Mouse (Mus musculus): ENCODE results near the gene Acot7.

The Acot7 gene

DNA sequence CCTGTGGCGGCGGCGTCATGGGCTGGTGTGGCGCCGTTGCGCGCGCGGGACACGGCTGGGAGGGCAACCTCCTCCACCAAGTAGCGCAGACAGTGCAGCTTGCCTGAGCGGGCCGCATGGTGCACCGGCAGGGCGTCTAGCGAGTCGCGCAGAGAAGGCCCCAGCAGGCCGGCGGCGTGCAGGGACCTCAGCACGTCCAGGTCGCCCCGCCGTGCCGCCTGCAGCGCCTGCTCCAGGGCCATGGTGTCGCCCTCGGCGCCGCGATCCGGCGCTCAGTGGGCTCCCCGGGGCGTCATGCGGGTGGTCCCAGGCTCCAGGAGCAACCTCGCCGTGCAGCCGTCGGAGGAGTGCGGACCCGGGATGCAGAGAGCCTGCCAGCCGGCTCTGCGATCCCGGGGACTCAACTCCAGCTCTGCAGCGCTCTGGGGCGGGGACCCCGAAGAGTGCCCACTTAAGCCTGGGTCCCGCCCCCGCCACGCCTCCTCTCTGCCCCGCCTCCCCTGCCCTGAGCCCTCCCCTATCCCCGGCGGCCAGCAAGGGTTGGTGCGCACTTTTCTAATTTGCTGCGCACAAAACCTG is 25.9 kb upstream of the Acot7 start, which contains the start of gene Espn:
Gene Espn, minus strand, starts transcription at position 406 of the 579 bp plus-strand sequence.
- DNase-seq = no peak

DNA sequence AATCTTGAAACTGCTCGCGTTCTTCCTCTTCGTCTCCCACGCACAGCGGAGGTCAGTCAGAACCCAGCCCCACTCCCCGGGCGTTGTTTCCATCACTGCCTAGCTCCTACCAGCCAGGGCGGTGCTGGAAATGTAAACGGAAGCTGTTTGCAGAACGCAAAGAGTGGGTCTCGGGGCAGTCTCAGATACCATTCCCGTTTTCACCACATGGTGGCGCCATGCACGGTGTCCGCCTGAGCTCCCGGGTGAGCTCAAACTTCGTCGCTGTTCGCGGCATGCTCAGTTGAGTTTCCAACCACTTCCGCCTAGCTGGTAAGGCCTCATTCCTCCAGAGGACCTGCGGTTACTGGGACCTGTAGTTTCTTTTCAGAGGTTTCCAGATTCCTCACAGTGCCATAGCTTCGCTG is 24.2 kb upstream of the Acot7 start:
- peak; percentile 64 for DNase-seq

DNA sequence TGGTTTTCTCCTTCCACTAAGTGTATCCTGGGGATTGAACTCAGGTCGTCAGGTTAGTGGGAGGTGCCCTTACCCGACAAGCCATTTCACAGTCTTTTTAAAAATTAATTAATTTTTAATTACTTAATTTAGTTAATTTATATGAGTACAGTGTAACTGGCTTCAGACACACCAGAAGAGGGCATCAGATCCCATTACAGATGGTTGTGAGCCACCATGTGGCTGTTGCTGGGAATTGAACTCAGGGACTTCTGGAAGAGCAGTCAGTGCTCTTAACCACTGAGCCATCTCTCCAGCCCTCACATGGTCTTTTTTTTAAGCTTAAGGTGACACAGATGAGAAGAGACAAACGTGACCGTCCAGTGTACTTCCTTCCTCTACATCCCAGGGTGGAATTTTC is 22.9 kb upstream of the Acot7 start:
- DNase-seq = no peak

DNA sequence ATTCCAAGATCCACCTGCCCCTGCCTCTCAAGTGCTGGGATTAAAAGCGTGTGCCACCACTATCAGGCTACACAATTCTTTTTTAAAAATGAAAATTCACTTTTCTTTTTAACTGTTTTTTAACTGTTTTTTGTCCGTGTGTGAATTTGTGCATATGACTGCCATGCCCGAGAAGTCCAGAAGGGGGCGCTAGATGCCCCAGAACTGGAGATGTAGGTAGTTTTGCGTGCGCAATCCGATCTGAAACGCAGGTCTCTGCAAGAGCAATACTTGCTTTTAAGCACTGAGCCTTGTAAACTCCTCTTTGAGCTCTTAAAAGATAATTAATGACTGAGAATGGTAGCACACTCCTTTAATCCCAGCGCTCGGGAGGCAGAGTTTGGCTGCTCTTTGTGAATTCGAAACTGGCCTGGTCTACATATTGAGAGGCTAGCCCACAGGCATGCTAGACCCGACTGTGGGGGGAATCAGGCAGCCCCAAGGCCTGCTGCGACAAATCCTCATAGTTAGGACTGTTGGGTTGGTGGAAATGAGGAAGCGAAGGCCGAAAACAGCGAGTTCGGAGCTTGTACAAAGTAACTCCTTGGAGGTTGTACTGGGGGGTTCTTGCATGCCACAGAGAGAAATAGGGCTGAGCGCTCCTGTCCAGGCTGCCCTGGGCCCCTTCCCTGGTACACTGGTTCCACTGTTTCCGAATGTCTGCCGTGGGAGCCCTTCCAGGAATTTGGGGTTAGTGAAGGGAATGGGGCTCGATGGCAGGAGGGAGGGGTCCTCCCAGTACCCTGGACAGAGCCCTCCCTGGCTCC is 20.0 kb upstream of the Acot7 start:
- no peak for DNase-seq

DNA sequence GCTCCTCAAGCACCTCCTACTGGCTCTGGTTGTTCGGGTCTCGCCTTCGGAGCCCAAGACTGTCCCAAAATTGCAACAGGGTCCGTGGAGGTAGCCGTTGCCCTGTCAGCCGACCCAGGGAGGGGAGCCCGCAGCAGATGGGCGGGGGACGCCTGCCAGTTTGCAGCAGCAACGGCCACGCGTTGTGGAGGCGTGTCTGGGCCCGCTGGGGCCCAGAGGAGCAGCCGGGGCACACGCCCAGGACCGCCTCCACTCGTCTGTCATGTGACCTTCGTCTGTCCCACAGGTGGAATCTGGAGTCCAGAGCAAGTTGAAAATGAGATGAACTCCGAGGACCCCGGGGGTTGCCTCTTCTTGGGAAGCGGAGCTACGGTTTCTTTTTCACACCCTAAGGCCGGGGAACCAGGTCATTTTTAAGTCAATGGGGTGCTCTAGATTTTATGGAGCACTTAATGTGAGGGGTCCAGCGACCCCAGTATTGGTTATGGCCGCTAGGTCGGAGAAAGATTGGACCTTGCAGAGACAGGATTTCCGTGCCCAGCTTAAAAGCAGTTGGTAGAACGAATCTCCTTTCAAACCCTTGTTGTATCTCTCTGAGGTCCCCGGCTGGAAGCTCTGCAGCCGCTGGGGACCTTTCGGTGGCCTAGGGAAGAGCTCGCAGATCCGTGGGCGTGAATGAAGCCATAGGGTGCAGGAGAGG is 19.2 kb upstream of the Acot7 start, which contains the start of gene Hes2:
Gene Hes2, plus strand, starts transcription at position 283 of the 700 bp plus-strand sequence.
- no peak for DNase-seq

DNA sequence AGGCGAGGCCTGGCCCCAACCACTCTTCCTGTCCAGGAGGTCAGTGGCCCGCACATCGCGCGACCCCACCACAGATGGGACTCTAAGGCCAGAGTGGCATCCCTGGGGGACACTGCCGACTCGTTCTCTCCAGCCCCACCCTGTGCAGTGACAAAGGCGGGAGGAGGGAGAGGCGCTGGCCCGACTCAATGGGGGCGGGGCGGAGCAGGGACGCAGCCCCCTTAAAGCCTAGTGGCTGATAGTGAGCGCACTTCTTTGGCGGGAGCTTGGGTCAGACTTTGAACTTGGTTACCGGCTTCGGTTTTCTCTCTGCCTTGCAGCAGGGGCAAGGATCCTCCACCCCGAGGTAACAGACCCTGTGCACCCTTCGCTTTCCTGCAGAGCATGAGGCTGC is 18.7 kb upstream of the Acot7 start:
- no peak for DNase-seq

DNA sequence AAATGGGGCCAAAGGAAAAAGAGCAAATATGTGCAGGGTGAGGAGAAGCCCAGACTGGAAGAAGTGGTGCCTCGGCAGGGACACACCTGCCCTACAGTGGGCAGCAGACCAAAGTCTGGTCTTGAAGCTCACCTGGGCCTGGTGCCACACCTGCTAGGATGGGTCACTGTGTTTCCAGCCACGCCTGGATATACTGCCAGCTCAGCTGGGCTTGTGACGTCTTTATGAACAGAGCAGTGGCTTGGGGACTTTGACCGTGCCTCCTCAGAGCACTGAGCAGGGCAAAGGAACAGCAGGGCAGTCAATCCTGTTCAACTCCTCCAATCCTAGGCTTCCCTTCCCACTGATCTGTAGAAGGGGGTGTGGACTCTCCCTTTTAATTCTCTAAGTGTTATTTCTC is 17.2 kb upstream of the Acot7 start:
- no peak for DNase-seq

DNA sequence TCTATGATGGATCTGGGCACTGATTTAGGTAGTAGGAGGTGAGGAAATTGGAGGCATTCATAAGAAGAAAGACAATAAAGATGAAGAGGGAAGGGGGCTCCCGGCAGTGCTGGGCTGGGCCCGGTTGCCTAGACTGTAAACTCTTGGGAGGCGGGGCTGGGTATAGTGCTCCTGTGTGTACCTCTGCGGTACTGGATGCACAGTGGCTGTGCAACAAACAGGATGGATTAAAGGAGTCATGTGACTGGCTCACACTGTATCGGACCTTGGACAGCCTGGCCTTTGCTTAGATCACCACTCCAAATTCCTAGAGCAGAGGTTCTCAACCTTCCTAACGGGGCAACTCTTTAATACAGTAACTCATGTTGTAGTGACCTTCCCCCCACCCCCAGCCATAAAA is 16.3 kb upstream of the Acot7 start:
- no peak for DNase-seq

DNA sequence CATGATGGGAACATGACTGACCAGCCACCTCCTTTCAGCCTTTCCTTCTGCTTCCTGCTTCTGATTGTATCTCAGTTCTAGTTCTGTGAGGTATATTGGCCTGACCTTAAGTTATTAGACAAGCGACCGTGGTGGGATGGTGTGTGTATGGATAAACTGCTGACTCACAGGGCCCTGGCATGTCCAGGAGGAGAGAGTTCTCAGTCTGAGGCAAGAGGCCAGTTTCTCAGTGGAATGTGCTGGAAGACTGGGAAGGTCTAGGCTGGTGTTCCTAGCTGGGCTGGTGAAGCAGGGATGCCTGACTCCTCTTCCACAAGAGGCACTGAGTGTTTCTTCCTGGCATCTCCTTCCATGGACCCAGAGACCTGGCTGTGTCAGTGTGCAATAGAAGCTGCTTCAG is 15.2 kb upstream of the Acot7 start:
- DNase-seq = no peak

DNA sequence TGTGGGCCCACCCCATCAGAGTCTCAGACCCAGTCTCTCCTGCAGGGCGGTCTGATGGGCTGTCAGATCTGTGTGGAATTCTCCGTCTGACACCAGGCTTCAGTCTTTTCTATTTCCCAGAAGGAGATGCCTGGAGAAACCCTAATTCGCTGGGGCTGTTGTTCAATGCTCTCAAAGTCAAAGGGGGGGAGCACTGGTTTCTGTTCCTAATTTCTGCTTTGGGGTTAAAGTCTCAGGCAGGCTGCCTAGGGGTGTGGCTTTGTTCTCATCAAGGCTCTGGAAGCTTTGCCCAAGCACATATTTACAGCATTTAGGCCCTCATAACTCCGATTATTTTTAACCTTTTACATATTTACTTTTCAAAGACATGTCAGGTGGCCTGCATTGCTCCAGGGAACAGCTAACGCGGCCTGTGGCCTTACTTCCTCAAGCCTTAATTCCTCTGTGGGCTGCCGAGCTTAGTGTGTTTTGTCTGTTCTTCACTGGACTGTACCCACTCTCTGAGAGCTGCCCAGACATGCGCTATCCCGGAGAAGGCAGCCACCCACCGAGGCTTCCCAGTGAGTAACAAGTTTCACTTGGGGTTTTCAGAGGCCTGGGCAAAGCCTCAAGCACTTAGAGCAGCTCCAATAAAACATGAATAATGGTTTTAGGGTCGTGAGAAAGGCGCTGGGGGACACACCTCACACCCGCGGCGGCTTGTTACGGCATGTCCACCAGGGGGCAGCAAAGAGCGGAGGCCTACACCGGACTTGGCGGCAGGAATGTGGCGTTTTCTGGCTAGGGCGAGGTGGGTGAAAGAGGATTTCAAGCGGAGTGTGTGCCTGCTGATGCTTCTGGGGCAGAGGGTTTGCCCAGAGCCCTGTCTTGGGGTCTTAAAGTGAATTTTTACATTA is 12.7 kb upstream of the Acot7 start:
- DNase-seq = no peak

DNA sequence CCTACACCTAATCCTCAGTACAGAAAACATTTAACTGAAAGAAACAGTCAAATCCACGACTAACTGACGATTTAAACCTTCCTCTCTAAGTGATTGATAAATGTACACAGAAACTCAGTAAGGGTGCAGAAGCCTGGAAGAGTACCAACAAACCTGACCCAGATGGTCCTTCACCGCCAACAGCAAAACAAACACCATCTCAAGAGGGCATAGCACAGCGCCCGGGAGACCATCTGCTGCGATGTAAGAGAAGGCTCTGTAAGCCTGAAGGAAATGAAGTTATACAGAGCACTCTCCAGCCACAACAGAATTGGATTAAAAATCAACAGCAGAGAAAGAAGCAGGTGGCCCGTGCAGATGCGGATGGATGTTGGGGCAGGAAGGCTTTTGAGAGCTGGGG is 9.9 kb upstream of the Acot7 start:
- DNase-seq = no peak

DNA sequence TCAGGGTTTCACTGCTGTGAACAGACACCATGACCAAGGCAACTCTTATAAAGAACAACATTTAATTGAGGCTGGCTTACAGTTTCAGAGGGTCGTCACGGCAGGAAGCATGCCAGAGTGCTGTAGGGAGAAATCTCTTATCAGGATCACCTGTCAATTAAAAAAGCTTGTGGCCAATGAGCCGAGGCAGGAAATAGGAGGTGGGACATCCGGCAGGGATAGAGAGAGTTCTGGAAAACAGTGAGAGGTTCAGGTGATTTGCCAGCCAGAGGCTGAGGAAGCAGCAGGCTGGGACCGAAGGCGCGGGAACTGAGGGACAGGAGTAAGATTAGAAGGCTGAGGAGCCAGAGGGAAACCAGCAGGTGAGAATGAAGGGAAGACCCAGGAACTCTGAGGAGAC is 8.8 kb upstream of the Acot7 start:
- DNase-seq = no peak

DNA sequence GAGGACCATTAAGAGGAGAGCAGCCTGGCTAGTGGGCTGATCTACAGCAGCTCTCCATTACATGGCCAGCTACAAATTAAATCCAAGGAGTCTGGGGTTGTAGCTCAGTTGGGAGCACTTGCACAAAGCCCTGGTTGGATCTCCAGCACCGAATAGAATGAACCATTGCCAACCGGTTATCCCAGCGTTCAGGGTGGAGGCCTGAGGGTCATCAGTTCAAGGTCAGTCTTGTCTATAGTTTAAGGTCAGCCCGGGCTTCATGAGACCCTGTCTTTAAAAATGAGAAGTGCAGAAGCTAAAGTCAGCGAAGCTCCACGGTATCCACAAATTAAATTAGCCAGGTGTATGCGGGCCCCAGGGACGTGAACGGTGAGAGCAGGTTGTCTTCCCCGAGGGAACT is 7.6 kb upstream of the Acot7 start:
- no peak for DNase-seq

DNA sequence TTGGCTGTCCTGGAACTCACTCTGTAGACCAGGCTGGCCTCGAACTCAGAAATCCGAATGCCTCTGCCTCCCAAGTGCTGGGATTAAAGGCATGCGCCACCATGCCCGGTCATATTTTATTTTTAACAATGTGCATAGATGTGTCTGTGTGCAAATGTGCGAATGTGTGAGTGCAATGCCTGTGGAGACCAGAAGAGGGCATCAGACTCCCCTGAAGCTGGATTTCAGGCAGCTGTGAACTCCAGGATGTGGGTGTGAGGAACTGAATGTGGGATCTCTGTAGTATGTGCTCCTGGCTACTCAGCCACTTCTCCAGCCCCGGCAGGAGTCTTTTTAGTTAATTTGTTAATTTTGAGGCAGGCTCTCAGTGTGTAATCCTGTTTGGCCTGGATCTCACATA is 6.4 kb upstream of the Acot7 start:
- DNase-seq = no peak

DNA sequence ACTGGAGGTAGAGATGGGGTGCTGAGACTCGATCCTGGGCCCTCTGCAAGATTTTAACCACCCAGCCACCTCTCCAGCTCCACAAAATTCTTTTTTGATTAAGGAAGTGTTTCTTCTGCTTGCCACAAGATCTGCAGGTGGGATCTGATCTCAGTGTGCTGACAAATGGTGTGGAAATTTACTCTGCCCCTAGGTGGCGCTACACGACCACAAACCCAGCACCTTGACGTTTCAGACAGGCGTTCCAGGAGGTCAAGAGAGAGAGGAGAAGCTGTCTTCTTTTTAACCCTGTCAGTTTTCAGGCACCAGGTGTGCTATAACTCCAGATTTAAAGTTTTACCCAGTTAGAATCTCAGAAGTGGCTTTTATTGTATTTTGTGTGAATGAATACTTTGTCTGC is 4.9 kb upstream of the Acot7 start:
- peak; percentile 79 for DNase-seq

DNA sequence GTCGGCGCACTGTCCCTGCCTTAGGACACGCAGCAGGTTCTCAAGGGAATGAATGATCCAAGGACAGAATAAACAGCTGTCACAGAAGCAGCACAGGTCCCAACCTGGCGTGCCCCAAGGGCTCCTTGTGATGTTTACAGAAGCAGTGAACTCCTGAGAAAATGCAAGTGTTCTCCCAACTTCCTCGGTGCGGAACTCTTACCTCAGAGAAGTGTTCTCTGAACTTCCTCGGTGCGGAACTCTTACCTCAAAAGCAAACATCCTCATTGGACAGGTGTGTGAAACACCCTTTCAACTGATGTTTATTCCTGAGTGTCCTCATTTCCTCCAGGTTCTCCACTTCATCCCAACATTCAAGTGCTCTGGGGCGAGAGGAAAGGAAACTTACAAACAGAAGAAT is 4.0 kb upstream of the Acot7 start:
- DNase-seq = no peak

DNA sequence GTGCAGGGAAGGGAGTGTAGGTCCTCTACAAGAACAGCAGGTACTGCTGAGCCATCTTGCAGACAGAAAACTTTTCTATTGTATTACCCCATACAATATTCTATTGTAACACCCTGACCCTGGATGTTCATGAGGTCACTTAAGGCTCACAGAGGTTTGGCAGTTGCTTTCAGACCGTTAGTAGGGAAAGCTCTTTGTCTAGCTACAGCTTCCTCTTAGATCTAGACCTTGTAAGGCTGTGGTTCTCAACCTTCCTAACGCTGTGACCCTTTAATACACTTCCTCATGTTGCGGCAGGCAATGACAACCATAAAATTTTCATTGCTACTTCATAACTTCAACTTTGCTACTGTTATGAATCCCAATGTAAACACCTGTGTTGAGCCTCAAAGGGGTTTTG is 1.3 kb upstream of the Acot7 start:
- no peak for DNase-seq

DNA sequence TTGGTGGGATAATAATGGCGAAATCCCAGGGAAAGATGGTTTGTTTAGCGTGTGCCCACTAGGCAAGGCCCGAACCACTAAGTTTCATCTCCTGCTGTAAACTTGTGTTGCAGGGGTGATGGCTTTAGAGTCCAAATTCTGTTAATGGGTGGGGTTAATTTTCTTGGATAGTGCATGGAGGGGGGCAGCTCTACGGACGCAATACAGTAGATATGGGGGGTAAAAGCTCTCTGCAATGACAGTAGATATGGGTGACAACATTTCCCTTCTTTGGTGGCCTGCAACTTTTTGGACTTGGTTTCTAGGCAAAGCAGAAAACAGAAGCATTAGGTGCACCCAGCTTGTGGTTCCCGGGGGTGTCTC is 779 bp upstream of the Acot7 start:
- DNase-seq = no peak

DNA sequence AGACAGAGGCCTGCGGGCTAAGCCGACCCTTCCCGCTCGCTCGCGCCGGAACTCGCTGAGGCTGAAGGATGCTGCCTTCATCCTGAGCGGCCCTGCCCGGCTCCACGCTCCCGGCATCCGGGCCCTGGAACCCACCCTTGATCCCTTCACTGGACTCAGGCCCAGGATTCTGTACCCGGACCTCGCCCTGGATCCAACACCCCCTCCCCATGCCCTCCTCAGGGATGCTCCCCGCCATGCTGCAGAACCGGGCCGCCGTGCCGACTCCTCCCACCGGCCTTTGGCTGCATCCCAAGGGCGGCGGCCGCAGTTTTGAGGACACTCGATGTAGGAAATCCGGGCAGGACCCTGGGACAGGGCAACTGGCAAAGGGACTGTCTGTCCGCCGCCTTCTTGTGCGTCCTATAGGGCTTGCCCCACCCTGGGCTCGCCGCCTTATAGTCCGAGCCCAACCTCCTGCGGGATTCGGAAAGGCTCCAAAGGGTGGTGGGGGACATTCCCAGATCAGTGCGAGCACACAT is 470 bp downstream of the Acot7 start:
- peak; percentile 39 for DNase-seq

DNA sequence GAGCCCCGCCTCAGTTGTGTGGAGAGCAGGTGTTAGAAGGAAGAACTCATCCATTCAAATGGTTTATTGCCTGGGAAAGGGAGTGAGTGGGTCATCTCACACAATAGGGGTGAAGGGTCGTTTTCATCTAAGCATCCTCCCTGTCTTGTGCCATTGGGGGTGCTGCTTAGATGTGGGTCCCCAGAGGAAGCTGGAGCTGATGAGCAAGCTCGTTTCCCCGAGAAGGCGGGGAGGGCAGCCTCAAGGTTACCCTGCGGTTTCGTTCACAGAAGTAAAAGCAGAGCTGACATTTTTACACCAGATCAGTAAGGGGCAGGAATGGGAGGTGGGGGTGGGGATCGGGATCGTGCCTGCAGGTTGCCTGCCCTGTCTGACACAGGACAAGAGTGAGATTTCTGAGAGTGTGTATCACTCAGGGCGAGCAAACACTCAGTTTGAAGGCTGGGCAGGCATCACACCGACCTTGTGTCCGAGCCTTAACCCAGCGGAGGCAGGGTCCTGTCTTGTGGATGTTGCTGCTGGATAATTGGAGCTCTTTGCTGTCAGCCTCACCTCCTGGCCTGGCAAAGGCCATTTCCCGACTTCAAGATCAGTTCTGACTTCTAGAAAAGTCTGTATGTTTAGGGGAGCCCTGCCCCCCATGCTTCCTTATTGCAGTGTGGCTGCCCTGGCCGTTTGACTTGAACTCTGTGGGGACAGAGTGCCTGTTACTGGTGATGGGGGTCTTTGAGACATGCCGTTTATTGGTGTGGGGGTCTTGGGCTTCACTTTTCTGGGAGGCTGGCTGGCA is 1.2 kb downstream of the Acot7 start:
- DNase-seq = no peak

DNA sequence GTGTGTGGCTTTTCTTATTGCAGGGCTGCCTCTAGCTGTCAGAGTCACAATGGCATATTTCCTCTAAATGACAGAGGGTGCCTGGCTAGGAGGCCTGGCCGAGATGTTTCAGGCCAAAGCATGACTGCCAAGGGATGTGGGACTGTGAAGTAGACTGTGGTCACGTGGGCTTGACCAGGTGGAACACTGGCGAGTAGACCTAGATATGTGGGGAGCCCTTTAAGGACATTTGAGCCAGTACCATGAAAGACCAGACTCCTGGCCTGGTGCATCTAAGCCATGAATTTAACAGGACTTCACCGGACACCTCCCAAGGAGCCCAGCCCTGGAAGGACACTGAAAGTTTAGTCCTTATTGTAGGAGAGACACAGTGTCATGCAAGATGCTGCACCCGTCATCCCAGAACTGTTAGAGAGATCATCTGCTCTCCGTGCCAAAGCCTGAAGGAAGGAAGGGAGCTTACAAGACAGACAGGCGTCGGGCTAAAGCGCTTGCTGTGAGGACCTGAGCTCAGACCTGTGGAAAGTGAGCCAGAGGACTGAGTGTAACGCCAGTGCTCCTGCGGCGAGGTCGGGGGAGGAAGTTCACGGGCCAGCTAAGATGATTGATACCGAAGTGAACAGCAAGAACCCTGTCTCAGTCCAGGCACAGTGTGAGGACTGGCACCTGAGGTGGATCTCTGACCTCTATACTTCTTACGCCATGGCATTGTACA is 2.2 kb downstream of the Acot7 start:
- DNase-seq = no peak

All from right cerebral cortex, adult 18-20 months (tissue).